Mouse (Mus musculus): ENCODE results near the gene Fhad1.

DNA sequence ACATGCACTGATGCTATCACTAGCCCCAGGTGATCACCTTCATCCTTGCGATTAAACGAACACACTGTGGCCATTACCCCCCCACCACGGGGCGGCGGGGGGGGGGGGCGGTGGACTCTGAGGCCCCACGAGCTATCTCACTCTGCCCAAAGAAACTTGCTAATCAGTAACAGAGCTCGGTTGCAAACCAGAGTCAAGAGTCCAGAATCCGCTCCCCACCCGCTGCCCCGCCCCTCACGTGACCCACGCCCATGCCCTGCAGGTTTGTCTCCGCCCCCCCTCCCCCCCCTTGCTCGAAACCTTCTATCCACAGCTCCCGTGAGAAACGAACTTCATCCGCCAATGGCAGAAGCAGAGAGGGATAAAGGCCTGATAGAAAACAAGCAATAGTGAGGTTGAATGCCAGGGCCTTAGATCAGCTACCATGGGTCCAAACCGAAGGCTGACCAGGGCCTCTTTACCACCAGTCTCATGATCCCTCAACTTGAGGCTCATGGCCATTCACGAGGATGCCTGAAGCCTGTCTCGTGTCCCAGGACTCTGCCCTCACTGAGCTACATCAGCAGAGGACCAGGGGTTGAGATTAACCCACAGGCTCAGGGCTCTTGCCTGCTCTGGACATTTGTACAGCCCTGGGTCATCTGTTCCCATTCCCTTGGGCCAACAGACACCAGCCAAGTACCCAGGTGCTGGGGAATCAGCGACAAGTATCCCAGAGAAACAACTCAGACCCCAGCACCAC, 37.7 kb upstream of the Fhad1 start:
- TF ChIP-seq CTCF (IDR thresholded peaks at IDR 0.05; ENCODE audit: control insufficient read depth, insufficient read depth, low read length) (no peak), POLR2A (IDR thresholded peaks at IDR 0.05; ENCODE audit: borderline replicate concordance, control insufficient read depth, low read depth, low read length) (no peak)

Measured in bone marrow, adult 2 months (tissue).